Mouse (Mus musculus) stomach, adult 2 months (tissue): ENCODE results near the gene Gm4353. TPM values are rescaled to one million over a fixed set of nuclear protein-coding genes. Genes with fewer than 3 reads are reported as not detected.

Experiments used
- polyA plus RNA-seq: library from polyadenylated mRNA; depleted of rRNA; stranded (reverse); fragments of >200 nt; gene quantifications from 2 replicates; pipeline ENCODE4 v1.2.3, GENCODE M21; 2012; rRNA removed

Gm4353 gene
- polyA plus RNA-seq, result 0.45 and 0.58 TPM in 2 replicates

DNA sequence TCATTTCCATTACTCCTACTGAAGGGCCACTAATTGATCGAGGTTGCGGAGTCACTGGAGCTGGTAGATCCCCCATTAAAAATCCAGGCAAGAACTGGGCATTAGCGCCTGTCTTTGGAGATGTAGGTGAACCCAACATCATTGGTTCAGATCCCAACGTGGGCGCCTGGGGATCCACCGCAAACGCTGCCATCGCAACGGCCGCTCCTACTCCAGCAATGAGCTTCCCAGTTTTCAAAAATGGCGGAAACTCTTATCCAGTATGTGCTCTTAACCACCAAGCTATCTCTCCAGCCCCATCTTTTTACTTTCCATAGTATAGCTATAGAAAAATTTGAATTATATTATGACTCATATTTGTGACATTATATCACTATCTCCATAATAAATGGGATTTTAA is at the start of gene Gm4353:
Gene Gm4353 (minus strand): TSS at position 270 of the 400 bp plus-strand sequence.

DNA sequence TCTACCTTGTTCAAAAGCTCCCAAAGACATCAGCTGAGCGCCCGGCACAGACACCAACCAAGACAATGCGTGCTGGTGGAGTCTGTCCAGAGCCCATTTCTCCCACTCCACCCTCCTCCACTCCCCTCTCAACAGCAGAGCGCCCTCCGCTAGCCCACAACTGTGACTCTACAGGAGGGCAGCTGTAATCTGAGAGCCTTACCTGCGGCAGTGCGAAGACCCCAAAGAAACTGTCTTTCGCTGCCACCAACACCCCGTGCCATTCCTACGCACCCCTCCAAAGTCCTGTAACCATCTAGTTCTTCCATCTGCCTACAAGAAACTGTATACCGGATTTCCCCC is 45.3 kb downstream of the Gm4353 start, which contains the start of gene 1110004F10Rik:
Gene 1110004F10Rik (plus strand): TSS at position 202 of the 342 bp plus-strand sequence.

DNA sequence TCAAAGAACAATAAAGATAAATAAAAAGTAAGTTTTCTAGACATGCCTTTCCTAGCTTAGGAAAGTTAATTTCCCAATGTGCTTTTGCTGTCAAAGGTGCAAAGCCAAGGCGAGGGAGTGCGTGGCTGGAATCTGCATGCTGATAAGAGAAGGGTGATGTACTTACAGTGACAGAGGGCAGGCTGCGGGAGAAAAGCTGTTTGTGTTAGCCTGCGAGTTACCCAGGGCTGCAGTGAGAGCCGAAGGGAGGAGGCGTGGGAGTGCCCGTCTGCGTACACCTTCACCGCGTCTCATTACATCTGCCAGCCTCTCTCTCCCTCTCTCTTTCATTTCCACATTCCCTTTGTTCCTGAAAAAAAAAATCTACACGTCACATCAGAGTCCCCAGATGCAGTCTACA is 45.9 kb downstream of the Gm4353 start, which contains the start of gene Sox6:
Gene Sox6 (minus strand): TSS at position 286 of the 400 bp plus-strand sequence.

Other genes starting within 250 kb of the Gm4353 start
- 2.3 and 4.0 TPM in 2 replicates for gene Sox6, start 45.8 kb downstream of the Gm4353 start, polyA plus RNA-seq
- 7.8 and 9.6 TPM in 2 replicates for gene 1110004F10Rik, start 45.2 kb downstream of the Gm4353 start, polyA plus RNA-seq
- gene Plekha7, start 223.7 kb upstream of the Gm4353 start, polyA plus RNA-seq, result 12.7 and 15.1 TPM in 2 replicates
- 42.5 and 85.8 TPM in 2 replicates for gene Rps13, start 249.6 kb upstream of the Gm4353 start, polyA plus RNA-seq